Mouse (Mus musculus) midbrain, embryonic 14.5 days (tissue): ENCODE measurements around the gene Senp3. TPM values are rescaled to one million over a fixed set of nuclear protein-coding genes. Genes with fewer than 3 reads are reported as not detected.
"Not testable (repeated sequence)": the region's sequence is repeated elsewhere in the genome, so short reads cannot be mapped to it uniquely, and the experiment has no call there.

Experiments
- ATAC-seq: fragments of 200-750 bp; cut with Nextera tagmentation; 2 replicates; pipeline ENCODE4 v1.8.0; 2017; ENCODE audit warnings: moderate number of reproducible peaks, moderate library complexity; ENCODE audit not compliant: low FRiP score, low TSS enrichment
- DNase-seq: peaks from one replicate; pipeline ENCODE4 v3.0.0-alpha.2; 2015
- H3K27ac ChIP-seq: fragments of 300-500 bp; sonication (generic); replicated peaks from 2 replicates; pipeline ENCODE4 v1.5.1; 2014; ENCODE audit warnings: mild to moderate bottlenecking, low read depth, low read length, moderate library complexity
- H3K27me3 ChIP-seq: fragments of 300-500 bp; sonication (generic); 2 replicates; pipeline ENCODE4 v1.6.1; 2014; ENCODE audit warnings: low read length, control low read depth, mixed read lengths; ENCODE audit not compliant: control insufficient read depth, insufficient read depth
- H3K36me3 ChIP-seq: fragments of 300-500 bp; sonication (generic); 2 replicates; pipeline ENCODE4 v1.6.1; 2014; ENCODE audit warnings: low read length, control low read depth; ENCODE audit not compliant: control insufficient read depth, insufficient read depth
- H3K4me1 ChIP-seq: fragments of 300-500 bp; sonication (generic); 2 replicates; pipeline ENCODE4 v1.6.1; 2014; ENCODE audit warnings: mild to moderate bottlenecking, antibody characterized with exemption, low read length, control low read depth; ENCODE audit not compliant: control insufficient read depth, insufficient read depth
- H3K4me2 ChIP-seq: fragments of 300-500 bp; sonication (generic); 2 replicates; pipeline ENCODE4 v1.6.1; 2014; ENCODE audit warnings: mild to moderate bottlenecking, low read length, moderate library complexity
- H3K4me3 ChIP-seq: fragments of 300-500 bp; sonication (generic); replicated peaks from 2 replicates; pipeline ENCODE4 v1.5.1; 2014; ENCODE audit warnings: low read depth, low read length
- H3K9ac ChIP-seq: fragments of 300-500 bp; sonication (generic); replicated peaks from 2 replicates; pipeline ENCODE4 v1.6.1; 2014; ENCODE audit warnings: mild to moderate bottlenecking, low read length, moderate library complexity
- H3K9me3 ChIP-seq: fragments of 300-500 bp; sonication (generic); 2 replicates; pipeline ENCODE4 v1.6.1; 2016; ENCODE audit warnings: low read length, control low read depth, mixed read lengths; ENCODE audit not compliant: control insufficient read depth
- WGBS: fragments of 180-500 bp; shearing (Covaris S2); extraction: QIAGEN DNeasy Blood & Tissue Kit; methylation state at CpG from one replicate; pipeline ENCODE4 v1.1.7; 2014; 5-methylcytosine and 5-hydroxymethylcytosine counted together
- polyA plus RNA-seq: library from polyadenylated mRNA; unstranded; fragments of >200 nt; fragmentation: Nextera tagmentation; extraction: Ambion mirVana; gene quantifications from 2 replicates; pipeline ENCODE4 v1.2.1, GENCODE M21; 2014

The Senp3 gene
- polyA plus RNA-seq, 1 experiment from 2014 or later = 103 TPM

DNA sequence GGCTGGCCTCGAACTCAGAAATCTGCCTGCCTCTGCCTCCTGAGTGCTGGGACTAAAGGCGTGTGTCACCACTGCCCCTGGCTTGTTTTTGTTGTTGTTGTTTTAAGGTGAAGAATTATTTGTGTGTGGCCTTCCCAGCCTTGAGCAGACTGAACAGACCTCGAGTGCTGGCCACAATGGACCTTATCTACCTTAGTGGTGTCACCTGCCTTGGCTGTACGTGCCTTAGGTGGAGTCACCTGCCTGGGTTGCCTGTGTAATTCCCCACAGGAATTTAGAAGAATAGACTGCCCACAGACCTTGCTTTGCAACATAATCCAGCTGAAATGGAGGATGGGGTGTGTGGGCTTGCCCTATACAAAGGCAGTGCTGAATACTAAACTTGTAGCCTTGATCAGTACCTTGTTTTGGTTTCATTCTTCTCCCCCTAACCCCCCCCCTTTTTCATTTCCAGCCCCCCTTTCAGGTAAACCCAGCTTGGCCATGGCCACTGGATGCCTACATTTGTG, 26.0 kb upstream of the Senp3 start:
- no peaks in the 10 kb centered on the region for H3K4me1 ChIP-seq
- WGBS = 84% methylated on average over 4 of the region's 4 CpGs
- no peaks in the 10 kb centered on the region for H3K27me3 ChIP-seq
- no peaks in the 10 kb centered on the region for H3K9me3 ChIP-seq
- H3K4me2 ChIP-seq = no peak overlapping the region
- no peaks in the 10 kb centered on the region for H3K36me3 ChIP-seq
- H3K27ac ChIP-seq = no peak overlapping the region
- no peak for DNase-seq
- no peak overlapping the region for H3K9ac ChIP-seq
- no peak for ATAC-seq
- H3K4me3 ChIP-seq = no peak overlapping the region

DNA sequence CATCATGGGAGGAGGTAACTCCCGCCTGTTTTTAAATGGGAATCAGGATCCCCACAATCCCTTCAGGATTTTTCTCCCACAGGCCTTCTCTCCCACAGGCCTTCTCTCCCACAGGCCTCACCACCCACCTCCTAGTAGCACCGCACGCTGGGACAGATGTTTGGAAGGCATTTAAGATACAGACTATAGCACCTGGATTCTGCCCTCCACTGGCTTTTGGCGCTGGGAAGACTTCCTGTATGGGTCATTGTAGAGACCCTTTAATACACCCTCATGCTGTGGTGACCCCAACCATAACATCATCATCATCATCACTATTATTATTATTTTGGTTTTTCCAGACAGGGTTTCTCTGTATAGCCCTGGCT, 25.6 kb upstream of the Senp3 start:
- ATAC-seq = no peak
- Histone ChIP-seq H3K27ac (no peak overlapping the region), H3K9ac (no peak overlapping the region), H3K4me3 (no peak overlapping the region), H3K4me2 (no peak overlapping the region), H3K27me3 (no peaks in the 10 kb centered on the region), H3K9me3 (no peaks in the 10 kb centered on the region), H3K4me1 (no peaks in the 10 kb centered on the region), H3K36me3 (no peaks in the 10 kb centered on the region)
- WGBS = 90% methylated on average over 4 of the region's 4 CpGs
- DNase-seq = no peak

DNA sequence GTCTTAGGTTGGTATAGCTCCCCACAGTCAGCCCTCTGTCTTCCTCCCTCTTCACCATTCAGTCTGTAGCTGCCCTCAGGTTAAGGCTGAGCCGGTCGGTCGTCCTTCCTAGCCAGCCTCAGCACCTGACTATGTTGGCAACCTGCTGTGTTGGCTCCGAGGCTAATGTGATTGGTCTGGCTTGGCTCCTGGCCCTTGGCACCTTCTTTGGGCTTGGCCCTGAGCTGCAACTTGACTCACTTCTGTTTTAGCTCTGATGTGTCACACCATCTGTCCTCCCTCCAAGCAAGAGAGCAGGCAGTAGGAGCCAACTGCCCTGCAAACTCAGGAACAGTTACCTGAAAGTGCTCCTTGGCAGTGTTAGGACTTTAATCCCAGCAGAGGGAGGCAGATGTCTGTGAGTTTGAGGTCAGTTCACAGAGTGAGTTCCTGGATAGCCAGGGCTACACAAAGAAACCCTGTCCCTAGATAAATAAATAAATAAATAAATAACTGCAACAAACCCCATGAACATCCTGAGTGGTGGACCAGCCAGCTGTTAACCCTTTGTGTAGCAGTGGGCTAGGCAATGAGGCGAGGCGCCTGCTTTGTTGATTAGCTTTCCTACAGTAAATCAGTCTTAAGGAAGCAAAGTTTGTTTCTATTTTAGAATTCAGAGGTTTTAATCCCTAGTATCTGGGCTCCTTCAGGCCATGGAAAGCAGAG, 25.0 kb upstream of the Senp3 start:
- H3K4me3 ChIP-seq = no peak overlapping the region
- H3K36me3 ChIP-seq = no peaks in the 10 kb centered on the region
- no peak overlapping the region for H3K27ac ChIP-seq
- WGBS = 48% methylated on average over 6 of the region's 6 CpGs
- ATAC-seq (no peak), DNase-seq (no peak)
- H3K4me2 ChIP-seq = no peak overlapping the region
- H3K9ac ChIP-seq = no peak overlapping the region
- H3K9me3 ChIP-seq = no peaks in the 10 kb centered on the region
- H3K27me3 ChIP-seq = no peaks in the 10 kb centered on the region
- H3K4me1 ChIP-seq = no peaks in the 10 kb centered on the region

DNA sequence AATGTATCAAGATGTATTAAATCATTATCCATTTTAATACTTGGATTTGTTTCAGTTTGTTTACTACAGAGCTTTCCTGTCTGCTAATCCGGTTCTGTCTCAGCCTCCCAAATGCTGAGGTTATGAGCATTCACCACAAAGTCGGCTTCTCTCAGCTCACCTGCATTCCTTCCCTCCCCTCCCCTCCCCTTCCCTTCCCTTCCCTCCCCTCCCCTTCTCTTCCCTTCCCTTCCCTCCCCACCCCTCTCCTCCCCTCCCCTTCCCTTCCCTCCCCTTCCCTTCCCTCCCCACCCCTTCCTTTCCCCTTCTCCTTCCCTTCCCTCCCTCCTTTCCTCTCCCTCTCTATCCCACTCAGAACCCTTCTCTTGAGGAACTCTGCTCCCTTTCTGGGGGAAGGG, 22.7 kb upstream of the Senp3 start:
- no peak overlapping the region for H3K27ac ChIP-seq
- H3K4me3 ChIP-seq = no peak overlapping the region
- H3K4me1 ChIP-seq = no peaks in the 10 kb centered on the region
- H3K36me3 ChIP-seq = no peaks in the 10 kb centered on the region
- H3K4me2 ChIP-seq = no peak overlapping the region
- H3K27me3 ChIP-seq = no peaks in the 10 kb centered on the region
- no peaks in the 10 kb centered on the region for H3K9me3 ChIP-seq
- DNase-seq (no peak), ATAC-seq (no peak)
- H3K9ac ChIP-seq = no peak overlapping the region
- 57% methylated on average over 2 of the region's 2 CpGs for WGBS

DNA sequence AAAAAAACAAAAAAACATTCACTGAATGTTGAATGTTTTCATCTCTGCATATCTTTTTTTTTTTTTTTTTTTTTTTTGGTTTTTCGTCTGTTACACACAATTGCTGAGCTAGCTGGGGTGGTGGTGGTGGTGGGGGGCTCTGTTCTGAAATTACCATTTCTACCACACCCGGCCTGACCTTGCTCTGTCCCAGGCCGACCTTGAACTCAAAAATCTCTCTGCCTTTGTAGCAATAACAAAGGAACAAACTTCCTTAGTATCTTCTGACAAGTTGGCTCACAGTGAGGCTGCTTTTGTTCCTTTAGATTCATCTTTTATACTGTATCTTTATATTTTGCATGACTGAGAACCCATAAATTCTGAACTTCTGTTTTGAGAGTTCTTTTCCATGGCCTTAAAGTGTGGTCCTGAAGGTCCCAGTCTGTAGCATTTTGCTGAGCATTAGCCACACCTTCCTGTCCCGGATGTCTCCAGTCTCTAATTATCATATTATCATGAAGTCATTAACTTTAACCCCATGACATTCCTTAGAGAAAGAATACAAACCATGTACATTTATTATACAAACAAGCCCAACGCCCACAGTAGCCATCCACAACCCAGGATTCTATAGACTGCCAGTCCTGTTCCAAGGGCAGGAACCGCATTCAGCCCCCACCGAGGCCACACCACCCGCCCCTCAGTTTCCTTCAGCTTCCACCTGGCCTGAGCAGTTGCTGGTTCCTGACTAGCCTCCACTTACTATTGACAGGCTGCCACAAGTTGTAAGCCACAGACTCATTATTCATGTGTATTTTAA, 22.1 kb upstream of the Senp3 start:
- no peak for DNase-seq
- H3K4me3 ChIP-seq = no peak overlapping the region
- WGBS = 74% methylated on average over 8 of the region's 8 CpGs

DNA sequence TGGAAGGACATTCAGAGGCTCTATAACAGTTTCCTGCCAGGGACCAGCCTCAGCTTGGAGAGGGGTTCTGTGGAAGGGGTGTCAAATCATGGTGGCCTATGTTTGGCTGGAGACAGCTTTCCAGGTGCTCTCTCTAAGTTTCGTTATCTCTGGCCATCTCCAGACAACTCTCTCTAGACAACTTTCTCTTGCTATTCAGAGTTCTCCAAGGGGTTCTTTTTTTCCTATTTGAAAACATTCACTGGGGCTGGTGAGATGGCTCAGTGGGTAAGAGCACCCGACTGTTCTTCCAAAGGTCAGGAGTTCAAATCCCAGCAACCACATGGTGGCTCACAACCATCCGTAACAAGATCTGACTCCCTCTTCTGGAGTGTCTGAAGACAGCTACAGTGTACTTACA, 21.5 kb upstream of the Senp3 start:
- H3K9ac ChIP-seq, H3K9me3 ChIP-seq, H3K4me1 ChIP-seq, H3K27me3 ChIP-seq, DNase-seq, H3K4me3 ChIP-seq, H3K27ac ChIP-seq, H3K36me3 ChIP-seq, H3K4me2 ChIP-seq, ATAC-seq: not testable (repeated sequence)
- WGBS = 85% methylated on average over 2 of the region's 3 CpGs

More for the DNA sequence above, 22.1 kb upstream of the Senp3 start:
- no peaks in the 10 kb centered on the region for H3K4me1 ChIP-seq
- no peak overlapping the region for H3K27ac ChIP-seq
- H3K36me3 ChIP-seq = no peaks in the 10 kb centered on the region
- no peaks in the 10 kb centered on the region for H3K27me3 ChIP-seq
- H3K9ac ChIP-seq = no peak overlapping the region
- H3K4me2 ChIP-seq = no peak overlapping the region
- no peak for ATAC-seq
- no peaks in the 10 kb centered on the region for H3K9me3 ChIP-seq

DNA sequence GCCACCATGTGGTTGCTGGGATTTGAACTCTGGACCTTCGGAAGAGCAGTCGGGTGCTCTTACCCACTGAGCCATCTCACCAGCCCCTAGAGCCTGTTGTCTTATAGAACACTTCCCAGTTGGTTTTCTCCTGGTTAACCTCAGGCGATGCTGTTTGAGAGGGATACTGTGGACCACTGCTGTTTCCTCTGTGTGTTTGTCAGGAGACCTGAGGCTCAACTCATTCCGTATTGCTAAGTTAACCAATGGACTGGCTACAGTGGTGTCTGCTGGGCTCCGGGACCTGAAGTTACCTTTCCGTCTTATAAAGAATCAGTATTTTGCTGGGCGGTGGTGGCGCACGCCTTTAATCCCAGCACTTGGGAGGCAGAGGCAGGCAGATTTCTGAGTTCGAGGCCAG, 21.0 kb upstream of the Senp3 start:
- 91% methylated on average over 10 of the region's 10 CpGs for WGBS
- H3K9ac ChIP-seq, DNase-seq, H3K9me3 ChIP-seq, H3K27me3 ChIP-seq, H3K4me1 ChIP-seq, H3K36me3 ChIP-seq, H3K4me3 ChIP-seq, H3K4me2 ChIP-seq, ATAC-seq, H3K27ac ChIP-seq: not testable (repeated sequence)

DNA sequence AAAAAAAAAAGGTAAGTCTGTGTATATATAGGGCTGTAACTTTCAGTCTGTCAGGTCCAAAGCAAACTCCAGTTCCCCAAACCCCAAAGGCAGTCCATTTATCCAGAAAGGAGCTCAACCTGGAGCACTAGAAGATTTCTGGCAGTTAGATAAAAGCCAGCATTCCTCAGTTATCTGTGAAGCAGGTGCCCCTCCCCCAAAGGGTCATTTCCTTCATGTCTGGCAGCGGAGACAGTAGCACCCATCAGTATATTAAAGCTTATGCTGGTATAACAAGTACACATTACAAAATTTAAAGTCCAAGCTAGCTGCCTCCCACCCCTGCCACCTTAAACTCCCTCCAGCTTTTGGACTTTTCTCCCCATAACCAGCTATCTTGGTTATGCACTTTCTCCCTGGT, 17.7 kb upstream of the Senp3 start:
- Histone ChIP-seq H3K27ac (no peak overlapping the region), H3K9ac (0 out of 2 replicates have a peak overlapping the region, but pooled peaks have one; percentile 27), H3K4me2 (no peak overlapping the region), H3K9me3 (no peaks in the 10 kb centered on the region; the same call in 1 of the 2 replicates), H3K4me1 (peaks cover 8% of the 10 kb centered on the region), H3K4me3 (no peak overlapping the region), H3K36me3 (no peaks in the 10 kb centered on the region), H3K27me3 (no peaks in the 10 kb centered on the region)
- DNase-seq (no peak), ATAC-seq (no peak)
- 86% methylated on average over 1 of the region's 1 CpGs for WGBS

DNA sequence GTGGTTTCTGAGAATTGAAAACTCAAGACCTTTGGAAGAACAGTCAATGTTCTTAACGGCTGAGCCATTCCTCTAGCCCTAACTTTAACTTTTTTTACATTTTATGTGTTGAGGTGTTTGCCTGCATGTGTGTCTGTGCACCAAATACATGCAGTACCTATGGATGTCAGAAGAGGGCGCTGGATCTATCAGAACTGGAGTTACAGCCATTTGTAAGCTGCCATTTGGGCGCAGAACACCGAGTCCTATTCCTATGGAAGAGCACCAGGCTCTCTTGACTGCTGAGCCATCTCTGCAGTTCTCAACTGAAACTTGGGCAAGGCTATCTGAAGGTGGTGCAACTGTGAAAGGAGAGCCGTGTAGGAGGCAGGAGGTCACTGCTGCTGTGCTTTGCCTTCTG, 16.7 kb upstream of the Senp3 start:
- H3K9ac ChIP-seq = no peak overlapping the region
- no peaks in the 10 kb centered on the region; the same call in 1 of the 2 replicates for H3K9me3 ChIP-seq
- H3K27me3 ChIP-seq = no peaks in the 10 kb centered on the region
- ATAC-seq (no peak), DNase-seq (no peak)
- H3K4me3 ChIP-seq = no peak overlapping the region
- peaks cover 8% of the 10 kb centered on the region for H3K4me1 ChIP-seq
- no peaks in the 10 kb centered on the region for H3K36me3 ChIP-seq
- WGBS = 75% methylated on average over 5 of the region's 5 CpGs
- H3K27ac ChIP-seq = no peak overlapping the region
- no peak overlapping the region for H3K4me2 ChIP-seq
